Mouse (Mus musculus) T-helper 1 cell (primary cell): ENCODE results near the gene Pttg1ip.

Experiments
- in situ Hi-C: fragments of 300-600 bp; cut with MboI, MseI; formaldehyde crosslinking; loops from one replicate; pipeline ENCODE4 v1.15.1; 2025; ENCODE audit warnings: high pct_unique_total_duplicates

Gene Pttg1ip

GRCm38 (mm10) chr10:77581408-77582284 lies at the start of gene Pttg1ip:
Gene Pttg1ip, plus strand, starts transcription at chr10:77581720.
- in situ Hi-C loops = no loop called here

DNA sequence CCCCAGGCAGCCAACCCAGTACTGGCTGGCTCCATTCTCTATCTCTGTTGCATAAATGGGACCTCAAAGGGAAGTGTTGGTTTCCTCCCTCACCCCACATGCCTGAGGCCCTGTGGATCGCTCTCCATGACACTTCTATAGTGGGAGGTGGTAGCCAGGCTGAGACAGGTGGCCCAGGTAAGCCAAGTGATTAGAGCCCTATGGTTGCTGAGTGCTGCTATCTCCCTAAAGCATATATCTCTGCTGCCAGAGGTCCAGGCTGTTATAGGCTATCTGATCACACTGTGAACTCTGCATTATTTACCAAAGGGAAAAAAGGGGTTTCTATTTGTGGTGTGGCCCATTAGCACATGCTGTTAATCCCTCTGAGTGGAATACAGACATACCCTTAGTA lies 49.5 kb upstream of the Pttg1ip start:
- in situ Hi-C loops = no loop called here

- in situ Hi-C loops = no loop called here
Observed at GRCm38 (mm10) chr10:77536727-77537126, 44.8 kb upstream of the Pttg1ip start.

DNA sequence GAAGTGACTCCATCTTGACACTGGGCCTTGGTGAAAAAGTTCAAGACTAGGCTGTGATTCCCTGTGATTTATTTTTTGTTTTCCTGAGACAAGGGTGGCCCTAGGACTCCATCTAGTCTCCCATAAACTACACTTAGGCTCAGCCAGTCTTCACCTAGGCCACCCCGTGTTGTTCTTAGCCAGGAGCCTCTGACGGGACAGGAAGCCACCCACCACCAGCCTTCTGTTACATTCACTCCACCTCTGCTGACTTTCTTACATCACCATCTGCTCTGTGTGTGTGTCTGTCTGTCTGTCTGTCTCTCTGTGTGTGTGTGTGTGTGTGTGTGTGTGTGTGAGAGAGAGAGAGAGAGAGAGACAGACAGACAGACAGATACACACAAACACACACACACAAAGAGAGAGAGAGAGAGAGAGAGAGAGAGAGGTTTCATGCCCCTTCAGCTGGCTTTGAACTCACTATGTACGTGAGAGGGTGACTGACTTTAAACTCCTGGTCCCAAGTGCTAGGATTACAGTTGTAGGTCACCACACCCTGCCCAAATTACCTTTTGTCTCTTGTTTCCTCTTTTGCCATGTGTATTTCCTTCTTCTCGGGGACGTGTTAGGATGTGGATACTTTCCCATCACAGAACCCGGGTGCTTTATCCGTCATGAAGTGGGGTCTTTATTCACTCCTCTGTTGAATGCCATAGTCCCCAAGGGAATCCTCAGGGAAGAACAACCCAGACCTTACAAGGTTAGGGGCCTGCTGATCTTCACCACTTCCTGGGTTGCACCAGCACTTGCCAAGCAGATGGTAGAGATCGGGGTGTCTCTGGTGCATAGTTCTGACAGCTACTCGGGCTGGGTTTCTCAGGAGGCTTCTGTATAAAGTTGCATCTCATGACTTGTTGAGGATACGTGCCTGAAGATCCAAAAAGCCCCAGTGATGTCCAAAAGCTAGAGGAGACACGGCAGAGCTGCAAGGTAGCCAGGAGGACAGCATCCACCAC lies 44.0 kb upstream of the Pttg1ip start:
- in situ Hi-C loops = no loop called here

- in situ Hi-C loops = no loop called here
Observed at GRCm38 (mm10) chr10:77539320-77539945, 42.1 kb upstream of the Pttg1ip start.

DNA sequence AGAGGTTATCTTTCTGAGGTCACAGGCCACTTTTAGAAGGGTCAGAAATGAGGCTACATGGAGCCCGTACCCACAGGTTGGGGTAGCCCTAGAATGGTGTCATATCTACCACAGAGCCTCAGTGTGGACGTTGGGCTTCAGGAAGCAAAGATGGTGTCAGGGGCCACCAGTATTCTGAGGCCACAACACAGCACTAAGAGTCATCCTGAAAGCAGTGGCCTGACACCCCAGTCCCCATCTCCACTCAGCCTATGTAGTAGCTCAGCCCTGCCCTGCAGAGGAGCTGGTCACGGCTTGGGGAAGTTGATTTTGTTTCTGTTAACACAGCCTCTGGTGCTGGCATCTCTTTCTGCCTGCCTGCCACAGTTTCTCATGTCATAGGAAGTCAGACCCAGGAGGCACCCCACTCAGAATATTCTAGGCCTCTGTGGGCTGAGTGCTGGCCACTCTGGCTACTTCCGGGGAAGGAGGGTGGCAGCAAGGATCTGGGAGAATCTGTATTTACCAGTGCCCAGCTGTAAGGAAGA lies 40.9 kb upstream of the Pttg1ip start:
- in situ Hi-C loops = no loop called here

DNA sequence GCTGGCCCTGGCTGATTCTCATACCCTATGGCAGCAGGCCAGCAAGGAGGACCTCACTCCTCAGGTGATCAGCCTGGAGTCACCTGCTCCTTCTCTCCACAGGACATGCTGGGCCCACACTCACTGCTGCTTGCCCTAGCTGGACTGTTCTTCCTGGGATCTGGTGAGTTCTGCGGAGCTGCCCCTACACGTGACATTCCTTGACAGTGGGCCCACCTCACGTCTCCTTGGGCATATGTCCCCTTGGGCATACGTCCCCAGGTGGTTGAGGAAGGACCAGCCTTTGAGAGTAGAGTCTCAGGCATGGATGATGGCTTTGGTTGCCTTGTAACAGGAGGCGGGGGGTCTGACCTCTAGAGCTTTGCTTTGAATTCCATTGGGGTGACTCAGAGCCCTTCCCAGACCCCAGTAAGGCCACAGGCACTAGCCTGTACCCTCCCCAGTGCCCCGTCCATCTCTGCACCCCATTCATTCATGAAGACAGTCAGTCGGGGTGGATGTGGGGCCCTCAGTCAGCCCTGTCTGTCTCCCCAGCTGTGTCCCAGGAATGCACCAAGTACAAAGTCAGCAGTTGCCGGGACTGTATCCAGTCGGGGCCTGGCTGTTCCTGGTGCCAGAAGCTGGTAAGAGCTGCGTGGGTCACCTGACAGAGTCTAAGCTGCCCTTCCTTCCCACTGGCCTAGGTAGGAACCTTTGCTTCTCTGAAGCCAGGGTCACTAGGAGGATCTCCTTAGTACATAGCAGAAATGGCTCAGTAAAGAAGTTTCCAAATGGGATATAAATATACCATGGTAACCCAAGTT lies 39.5 kb upstream of the Pttg1ip start:
- in situ Hi-C loops = no loop called here

GRCm38 (mm10) chr10:77543226-77543625 lies 38.3 kb upstream of the Pttg1ip start:
- in situ Hi-C loops = no loop called here

DNA sequence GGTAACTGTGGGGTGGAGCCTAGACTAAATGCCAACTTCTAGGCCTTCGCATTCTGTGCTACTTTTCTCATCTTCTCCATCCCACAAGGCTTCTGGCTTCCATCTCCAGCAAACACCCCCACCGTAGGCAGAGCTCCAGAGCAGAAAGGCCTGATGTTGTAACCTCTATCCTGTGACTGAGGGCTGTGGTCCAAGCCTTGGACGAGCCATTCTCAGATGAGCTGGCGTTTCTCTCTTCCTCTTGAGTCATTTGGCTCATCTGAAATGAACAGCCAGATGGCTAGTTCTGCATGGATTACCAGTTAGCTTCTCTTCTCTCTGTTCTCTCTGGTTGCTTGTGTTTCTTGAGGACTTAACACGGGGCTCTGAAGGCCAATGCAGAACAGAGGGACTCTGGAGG lies 36.6 kb upstream of the Pttg1ip start:
- in situ Hi-C loops = no loop called here

DNA sequence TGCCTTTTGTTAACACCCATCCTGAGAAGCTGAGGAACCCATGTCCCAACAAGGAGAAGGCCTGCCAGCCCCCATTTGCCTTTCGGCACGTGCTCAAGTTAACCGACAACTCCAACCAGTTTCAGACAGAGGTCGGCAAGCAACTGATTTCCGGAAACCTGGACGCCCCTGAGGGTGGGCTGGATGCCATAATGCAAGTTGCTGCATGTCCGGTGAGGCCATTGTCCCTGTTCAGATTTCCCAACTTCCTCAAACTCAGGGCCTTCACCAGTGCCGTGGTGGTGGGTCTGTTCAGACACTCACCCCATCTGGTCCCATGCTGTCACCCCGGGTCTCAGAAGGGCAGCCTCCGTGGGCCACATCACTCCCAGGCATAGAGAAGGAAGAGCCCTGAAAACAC lies 32.9 kb upstream of the Pttg1ip start:
- in situ Hi-C loops = no loop called here

- in situ Hi-C loops = no loop called here
Observed at GRCm38 (mm10) chr10:77550874-77551273, 30.6 kb upstream of the Pttg1ip start.

DNA sequence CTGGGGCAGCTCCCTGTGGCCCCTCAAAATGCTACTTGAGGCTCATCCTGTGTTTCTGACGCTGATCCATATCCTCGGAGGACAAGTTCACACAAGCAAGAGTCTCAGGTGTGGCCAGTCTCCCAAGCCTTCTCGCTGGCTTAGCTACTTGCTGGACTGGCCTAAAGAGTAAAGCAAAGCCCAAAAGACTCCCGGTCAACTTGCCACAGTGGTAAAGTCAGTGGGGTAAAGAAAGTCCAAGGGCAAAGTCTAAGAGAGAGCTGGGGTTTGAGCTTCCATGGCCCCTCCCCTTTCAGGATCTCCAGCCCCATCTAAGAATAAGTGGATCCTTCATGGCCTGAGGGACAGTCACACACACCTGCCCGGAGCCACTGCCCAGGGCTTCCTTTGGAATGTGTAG lies 29.4 kb upstream of the Pttg1ip start:
- in situ Hi-C loops = no loop called here

DNA sequence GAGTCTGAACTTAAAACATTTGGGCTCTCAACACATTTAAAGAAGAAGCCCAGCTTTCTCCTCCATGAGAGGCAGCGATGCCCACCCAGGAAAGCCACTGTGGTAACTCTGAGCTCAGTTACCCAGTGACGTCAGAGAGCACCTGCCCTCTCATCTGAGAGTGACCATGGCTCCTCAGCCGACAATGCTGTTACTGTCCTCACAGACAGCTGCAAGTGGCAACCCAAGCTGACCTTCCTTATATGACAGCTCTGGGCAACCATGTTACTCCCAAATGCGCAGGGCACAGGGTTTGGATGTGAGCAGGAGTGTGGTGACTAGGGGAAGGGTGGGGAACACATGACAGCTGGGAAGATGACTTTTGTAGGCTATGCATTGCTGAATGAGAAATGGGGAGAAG lies 28.2 kb upstream of the Pttg1ip start:
- in situ Hi-C loops = no loop called here

DNA sequence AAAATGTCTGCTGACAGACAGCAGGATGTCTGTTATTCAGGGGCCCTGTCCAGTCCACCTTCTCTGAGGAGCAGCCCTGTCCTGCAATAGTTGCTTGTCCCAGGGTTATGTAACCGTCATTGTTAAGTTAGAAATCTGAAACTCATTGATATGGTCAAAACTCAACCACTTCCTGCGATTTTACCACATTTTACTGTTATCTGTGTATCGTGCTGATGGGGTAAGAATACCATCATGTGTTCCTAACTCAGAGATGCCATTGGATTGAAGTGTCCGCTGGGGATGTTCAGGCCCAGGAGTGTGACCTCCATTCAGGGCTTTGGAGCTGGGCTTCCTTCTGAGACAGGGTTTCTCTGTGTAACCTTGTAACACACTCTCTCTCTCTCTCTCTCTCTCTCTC lies 26.6 kb upstream of the Pttg1ip start:
- in situ Hi-C loops = no loop called here

- in situ Hi-C loops = no loop called here
Observed at GRCm38 (mm10) chr10:77556631-77557030, 24.9 kb upstream of the Pttg1ip start.

DNA sequence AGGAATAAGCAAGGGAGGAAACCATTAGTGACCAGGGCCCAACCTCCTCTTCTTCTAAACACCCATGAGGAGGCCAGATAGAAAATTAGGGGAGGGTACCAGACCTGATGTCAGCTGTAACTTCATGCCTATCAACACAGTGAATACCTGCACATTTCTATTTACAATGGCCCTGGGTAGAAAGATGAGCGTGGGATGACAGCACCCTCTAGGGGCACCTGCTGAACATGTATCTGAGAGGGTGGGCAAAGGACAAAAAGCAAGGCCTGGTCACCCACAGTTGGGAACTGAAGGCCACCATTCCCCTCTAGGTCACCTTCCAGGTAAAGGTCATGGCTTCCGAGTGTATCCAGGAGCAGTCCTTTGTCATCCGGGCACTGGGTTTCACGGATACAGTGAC lies 23.9 kb upstream of the Pttg1ip start:
- in situ Hi-C loops = no loop called here

DNA sequence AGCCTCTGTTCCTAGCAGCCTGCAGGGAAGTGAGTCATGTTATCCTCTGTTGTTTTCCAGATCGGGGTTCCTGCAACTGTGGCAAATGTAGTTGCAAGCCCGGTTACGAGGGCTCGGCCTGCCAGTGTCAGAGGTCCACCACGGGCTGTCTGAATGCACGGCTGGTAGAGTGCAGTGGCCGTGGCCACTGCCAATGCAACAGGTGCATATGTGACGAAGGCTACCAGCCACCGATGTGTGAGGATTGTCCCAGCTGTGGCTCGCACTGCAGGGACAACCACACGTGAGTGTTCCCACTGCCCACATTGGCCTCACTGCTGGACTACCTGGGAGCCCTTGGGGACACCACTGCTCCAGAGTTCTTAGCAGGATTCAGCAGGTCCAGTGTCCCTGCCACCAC lies 21.4 kb upstream of the Pttg1ip start:
- in situ Hi-C loops = loop anchor here (10.0 kb wide), 1 partner anchor 45 kb away; the partner anchor contains the start of gene Fam207a

DNA sequence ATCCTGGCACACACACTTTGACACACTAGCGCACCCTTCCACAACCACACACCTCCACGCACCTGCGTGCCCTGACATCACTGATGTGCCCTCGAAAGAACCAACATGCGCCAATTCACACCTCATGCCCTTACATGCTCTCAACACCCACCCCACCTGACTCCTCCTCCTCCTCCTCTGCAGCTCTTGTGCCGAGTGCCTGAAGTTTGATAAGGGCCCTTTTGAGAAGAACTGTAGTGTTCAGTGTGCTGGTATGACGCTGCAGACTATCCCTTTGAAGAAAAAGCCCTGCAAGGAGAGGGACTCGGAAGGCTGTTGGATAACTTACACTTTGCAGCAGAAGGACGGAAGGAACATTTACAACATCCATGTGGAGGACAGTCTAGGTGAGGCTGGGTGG lies 20.7 kb upstream of the Pttg1ip start:
- in situ Hi-C loops = loop anchor here (10.0 kb wide), 1 partner anchor 46 kb away; the partner anchor contains the start of gene Fam207a

DNA sequence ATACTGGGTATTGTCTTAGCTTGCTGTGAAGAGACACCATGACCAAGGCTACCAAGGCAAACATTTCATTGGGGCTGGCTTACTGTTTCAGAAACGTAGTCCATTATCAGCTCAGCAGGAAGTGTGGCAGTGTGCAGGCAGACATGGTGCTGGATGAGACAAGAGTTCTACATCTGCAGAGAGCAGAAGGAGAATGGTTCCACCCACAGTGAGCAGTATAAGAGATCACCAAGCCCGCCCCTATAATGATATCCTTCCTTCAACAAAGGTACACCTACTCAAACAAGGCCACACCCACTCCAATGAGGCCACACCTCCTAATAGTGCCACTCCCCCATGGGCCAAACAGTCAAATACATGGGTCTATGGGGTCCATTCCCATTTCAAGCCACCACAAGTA lies 20.0 kb upstream of the Pttg1ip start:
- in situ Hi-C loops = loop anchor here (10.0 kb wide), 1 partner anchor 47 kb away; the partner anchor contains the start of gene Fam207a

- in situ Hi-C loops = loop anchor here (10.0 kb wide), 1 partner anchor 50 kb away; the partner anchor contains the start of gene Fam207a
Observed at GRCm38 (mm10) chr10:77565005-77565404, 16.5 kb upstream of the Pttg1ip start.
